Mouse (Mus musculus) liver, embryonic 12.5 days (tissue): Measurements from ENCODE around the gene Tpra1. TPM values are rescaled to one million over a fixed set of nuclear protein-coding genes. Genes with fewer than 3 reads are reported as not detected.
A peak's percentile ranks its signal among the peaks of the same experiment; 100 is the strongest.

Experiments
- ATAC-seq: fragments of 200-750 bp; cut with Nextera tagmentation; 2 replicates; pipeline ENCODE4 v1.8.0; 2017; ENCODE audit warnings: moderate number of reproducible peaks, mild to moderate bottlenecking, moderate library complexity
- H3K27ac ChIP-seq: fragments of 300-500 bp; sonication (generic); 2 replicates; pipeline ENCODE4 v1.5.1; 2016; ENCODE audit warnings: mild to moderate bottlenecking
- H3K27me3 ChIP-seq: fragments of 300-500 bp; sonication (generic); replicated peaks from 2 replicates; pipeline ENCODE4 v1.6.1; 2016; ENCODE audit warnings: mild to moderate bottlenecking, moderate library complexity
- H3K36me3 ChIP-seq: fragments of 300-500 bp; sonication (generic); 2 replicates; pipeline ENCODE4 v1.6.1; 2016; ENCODE audit warnings: mild to moderate bottlenecking, moderate library complexity
- H3K4me1 ChIP-seq: fragments of 300-500 bp; sonication (generic); 2 replicates; pipeline ENCODE4 v1.6.1; 2016
- H3K4me2 ChIP-seq: fragments of 300-500 bp; sonication (generic); 2 replicates; pipeline ENCODE4 v1.6.1; 2016; ENCODE audit warnings: mild to moderate bottlenecking, moderate library complexity
- H3K4me3 ChIP-seq: fragments of 300-500 bp; sonication (generic); 2 replicates; pipeline ENCODE4 v1.5.1; 2016; ENCODE audit warnings: mild to moderate bottlenecking, moderate library complexity
- H3K9ac ChIP-seq: fragments of 300-500 bp; sonication (generic); 2 replicates; pipeline ENCODE4 v1.6.1; 2016; ENCODE audit warnings: mild to moderate bottlenecking, moderate library complexity
- H3K9me3 ChIP-seq: fragments of 300-500 bp; sonication (generic); replicated peaks from 2 replicates; pipeline ENCODE4 v1.6.1; 2016; ENCODE audit warnings: mild to moderate bottlenecking, moderate library complexity
- WGBS: fragments of 180-500 bp; shearing (Covaris S2); methylation state at CpG from one replicate; pipeline ENCODE4 v1.1.7; 2016; ENCODE audit not compliant: insufficient replicate concordance; 5-methylcytosine and 5-hydroxymethylcytosine counted together
- polyA plus RNA-seq: library from polyadenylated mRNA; unstranded; fragments of >200 nt; fragmentation: Nextera tagmentation; extraction: Ambion mirVana; gene quantifications from 2 replicates; pipeline ENCODE4 v1.2.1, GENCODE M21; 2016

The Tpra1 gene
- polyA plus RNA-seq, 1 experiment from 2014 or later, result 53.9 TPM

GRCm38 (mm10) chr6:88913440-88913839, 11.4 kb downstream of the Tpra1 start:
- ATAC-seq, result no peak
- no peak overlapping the region for H3K4me2 ChIP-seq
- H3K27ac ChIP-seq, result peak overlapping the region; percentile 98

GRCm38 (mm10) chr6:88914799-88915198, 12.7 kb downstream of the Tpra1 start:
- Histone ChIP-seq H3K9ac (peak overlapping the region; percentile 40; the same call in 1 of the 2 replicates), H3K27me3 (peaks cover 20% of the 10 kb centered on the region), H3K4me1 (peaks cover 53% of the 10 kb centered on the region), H3K9me3 (no peaks in the 10 kb centered on the region), H3K4me3 (0 out of 2 replicates have a peak overlapping the region, but pooled peaks have one; percentile 8), H3K4me2 (peak overlapping the region; percentile 48), H3K27ac (peak overlapping the region; percentile 98), H3K36me3 (peaks cover 36% of the 10 kb centered on the region)
- ATAC-seq, result no peak
- WGBS, result 69% methylated on average over 5 of the region's 5 CpGs

More at GRCm38 (mm10) chr6:88913440-88913839, 11.4 kb downstream of the Tpra1 start:
- Histone ChIP-seq H3K4me3 (no peak overlapping the region), H3K9ac (no peak overlapping the region), H3K36me3 (peaks cover 50% of the 10 kb centered on the region), H3K9me3 (no peaks in the 10 kb centered on the region), H3K4me1 (peaks cover 58% of the 10 kb centered on the region), H3K27me3 (peaks cover 10% of the 10 kb centered on the region; the same call in 1 of the 2 replicates)

DNA sequence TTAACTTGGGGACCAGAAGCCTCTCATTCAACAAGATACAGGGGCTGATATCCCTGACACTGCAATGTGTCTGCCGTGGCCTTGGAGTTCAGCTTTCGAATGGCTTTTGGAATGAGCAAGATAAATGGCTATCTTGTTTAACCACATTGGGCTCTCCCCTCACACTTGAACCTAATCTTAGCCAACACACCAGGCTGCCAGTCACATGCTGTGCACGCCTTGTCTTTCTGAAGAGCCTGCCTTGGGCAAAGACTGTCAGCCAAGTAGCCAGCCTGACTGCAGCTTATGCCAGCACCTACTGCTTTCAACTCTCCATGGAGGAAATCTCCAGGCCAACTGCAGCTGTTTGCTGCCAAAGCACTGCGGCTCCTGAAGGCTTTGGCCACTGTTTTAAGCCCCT, 13.5 kb downstream of the Tpra1 start:
- peak overlapping the region; percentile 65 for H3K4me2 ChIP-seq
- peaks cover 29% of the 10 kb centered on the region for H3K36me3 ChIP-seq
- 17% methylated on average over 4 of the region's 4 CpGs for WGBS
- H3K9ac ChIP-seq, result peak overlapping the region; percentile 64
- H3K4me3 ChIP-seq, result peak overlapping the region; percentile 27
- peak; percentile 95 for ATAC-seq
- H3K27me3 ChIP-seq, result peaks cover 20% of the 10 kb centered on the region
- H3K27ac ChIP-seq, result peak overlapping the region; percentile 98
- H3K4me1 ChIP-seq, result peaks cover 60% of the 10 kb centered on the region
- H3K9me3 ChIP-seq, result no peaks in the 10 kb centered on the region

- H3K4me1 ChIP-seq, result peaks cover 63% of the 10 kb centered on the region
- peaks cover 23% of the 10 kb centered on the region for H3K36me3 ChIP-seq
- H3K4me2 ChIP-seq, result peak overlapping the region; percentile 65
- H3K27me3 ChIP-seq, result peaks cover 20% of the 10 kb centered on the region
- 56% methylated on average over 1 of the region's 1 CpGs for WGBS
- no peaks in the 10 kb centered on the region for H3K9me3 ChIP-seq
- peak overlapping the region; percentile 47 for H3K9ac ChIP-seq
- H3K27ac ChIP-seq, result peak overlapping the region; percentile 98
- peak overlapping the region; percentile 27 for H3K4me3 ChIP-seq
- peak; percentile 61 for ATAC-seq
These were observed 14.1 kb downstream of the Tpra1 start for GRCm38 (mm10) chr6:88916153-88916552.

GRCm38 (mm10) chr6:88918802-88919201, 16.8 kb downstream of the Tpra1 start:
- Histone ChIP-seq H3K4me1 (peaks cover 48% of the 10 kb centered on the region), H3K4me3 (no peak overlapping the region), H3K36me3 (no peaks in the 10 kb centered on the region), H3K27me3 (peaks cover 20% of the 10 kb centered on the region), H3K4me2 (no peak overlapping the region), H3K9me3 (no peaks in the 10 kb centered on the region), H3K27ac (0 out of 2 replicates have a peak overlapping the region, but pooled peaks have one; percentile 42), H3K9ac (no peak overlapping the region)
- WGBS, result 77% methylated on average over 8 of the region's 8 CpGs
- ATAC-seq, result no peak

DNA sequence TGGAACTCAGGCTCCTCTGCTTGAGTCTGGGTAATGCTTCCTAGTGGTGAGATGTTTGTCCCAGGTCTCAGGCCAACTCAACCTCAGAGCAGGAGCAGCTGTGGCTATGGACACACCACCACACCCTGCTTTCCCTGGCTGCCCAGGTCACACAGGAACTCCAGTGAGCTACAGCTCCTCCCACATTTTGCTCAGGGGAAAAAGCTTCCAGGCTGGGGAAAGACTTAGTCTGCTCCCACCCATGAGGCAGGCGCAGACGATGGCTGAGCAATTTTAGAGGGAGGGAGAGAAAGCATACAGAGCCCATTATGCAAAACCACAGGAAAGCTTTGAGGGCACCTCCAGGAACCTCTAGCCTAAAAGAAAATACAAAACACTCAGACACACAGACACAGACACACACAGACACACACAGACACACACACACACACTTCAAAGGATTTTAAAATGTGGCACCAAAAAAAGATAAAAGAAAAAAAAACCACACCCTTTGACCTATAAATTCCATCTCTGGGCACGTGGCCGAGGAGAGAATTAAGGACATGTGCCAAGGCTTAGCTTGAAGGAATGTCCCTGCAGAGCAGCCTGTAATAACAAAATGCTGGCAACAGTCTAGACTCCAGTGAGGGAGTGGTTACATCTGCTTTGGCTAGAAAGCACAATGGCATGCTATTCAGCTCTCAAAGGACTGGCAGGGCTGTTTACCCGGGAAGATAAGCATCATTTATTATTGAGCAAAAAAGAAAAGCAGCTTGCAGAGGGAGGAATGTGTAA, 22.6 kb downstream of the Tpra1 start:
- no peaks in the 10 kb centered on the region for H3K27me3 ChIP-seq
- H3K4me3 ChIP-seq, result no peak overlapping the region
- H3K4me1 ChIP-seq, result peaks cover 35% of the 10 kb centered on the region
- WGBS, result 32% methylated on average over 5 of the region's 5 CpGs
- H3K4me2 ChIP-seq, result no peak overlapping the region
- no peak overlapping the region for H3K9ac ChIP-seq
- H3K9me3 ChIP-seq, result no peaks in the 10 kb centered on the region
- no peak overlapping the region for H3K27ac ChIP-seq
- no peak for ATAC-seq
- no peaks in the 10 kb centered on the region for H3K36me3 ChIP-seq

DNA sequence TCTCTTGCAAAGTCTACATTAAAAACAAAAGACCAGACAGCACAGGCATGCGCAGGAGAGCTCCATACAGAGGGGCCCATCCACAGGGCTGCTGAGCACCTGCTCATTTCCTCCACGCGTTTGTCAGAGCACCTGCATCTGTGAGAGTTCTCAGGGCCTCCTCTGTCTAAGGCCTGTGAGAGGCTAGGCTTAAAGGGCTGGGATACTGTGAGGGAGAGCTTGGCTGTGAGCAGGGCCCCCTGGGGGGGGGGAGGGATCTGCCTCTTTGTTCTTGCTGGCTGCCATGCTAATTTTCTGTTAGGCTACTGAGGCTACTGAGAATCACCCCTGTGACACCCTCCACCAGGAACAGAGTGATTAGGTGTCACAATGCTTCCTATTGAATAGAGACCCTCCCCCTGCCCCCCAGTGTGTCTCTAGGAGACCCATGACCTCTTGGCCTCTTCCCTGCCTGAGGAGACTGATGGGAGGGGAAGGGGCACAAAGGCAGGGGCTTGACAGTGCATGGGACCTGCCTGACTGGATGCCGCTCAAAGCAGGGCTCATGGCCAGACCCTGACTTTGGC, 23.7 kb downstream of the Tpra1 start:
- no peak overlapping the region for H3K27ac ChIP-seq
- no peaks in the 10 kb centered on the region for H3K27me3 ChIP-seq
- 48% methylated on average over 4 of the region's 4 CpGs for WGBS
- no peak overlapping the region for H3K4me3 ChIP-seq
- H3K36me3 ChIP-seq, result no peaks in the 10 kb centered on the region
- H3K9ac ChIP-seq, result no peak overlapping the region
- H3K9me3 ChIP-seq, result no peaks in the 10 kb centered on the region
- H3K4me2 ChIP-seq, result no peak overlapping the region
- ATAC-seq, result no peak
- H3K4me1 ChIP-seq, result peaks cover 24% of the 10 kb centered on the region

DNA sequence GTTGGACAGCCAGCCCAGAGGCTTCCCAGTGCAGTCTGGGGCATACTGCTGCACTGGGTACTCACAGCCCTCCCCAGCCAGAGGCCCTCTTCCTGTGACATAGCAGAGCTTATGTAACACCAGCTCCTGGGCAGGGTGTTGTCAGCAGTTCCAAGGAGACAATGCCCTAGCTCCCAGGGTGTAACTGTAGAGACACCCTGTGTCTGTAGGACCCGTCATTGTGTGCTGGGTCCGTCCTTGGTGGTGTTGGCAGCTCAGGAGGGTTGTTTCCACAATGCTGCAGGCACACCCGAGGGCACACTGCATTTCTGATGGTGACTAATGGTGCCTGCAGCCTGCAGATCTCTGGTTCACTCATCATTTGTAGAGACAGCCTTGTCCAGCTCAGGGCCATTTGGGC, 24.8 kb downstream of the Tpra1 start:
- H3K4me3 ChIP-seq, result no peak overlapping the region
- no peak overlapping the region for H3K9ac ChIP-seq
- peak; percentile 41 for ATAC-seq
- H3K27me3 ChIP-seq, result no peaks in the 10 kb centered on the region
- no peak overlapping the region for H3K27ac ChIP-seq
- H3K36me3 ChIP-seq, result no peaks in the 10 kb centered on the region
- WGBS, result 35% methylated on average over 3 of the region's 3 CpGs
- H3K9me3 ChIP-seq, result no peaks in the 10 kb centered on the region
- no peak overlapping the region for H3K4me2 ChIP-seq
- peaks cover 24% of the 10 kb centered on the region for H3K4me1 ChIP-seq

- no peak overlapping the region for H3K4me3 ChIP-seq
- no peaks in the 10 kb centered on the region for H3K27me3 ChIP-seq
- no peaks in the 10 kb centered on the region for H3K9me3 ChIP-seq
- no peak overlapping the region for H3K4me2 ChIP-seq
- peak; percentile 24; the same call in 1 of the 2 replicates for ATAC-seq
- H3K27ac ChIP-seq, result no peak overlapping the region
- peaks cover 24% of the 10 kb centered on the region for H3K4me1 ChIP-seq
- no peaks in the 10 kb centered on the region for H3K36me3 ChIP-seq
- no peak overlapping the region for H3K9ac ChIP-seq
- 12% methylated on average over 2 of the region's 2 CpGs for WGBS
These were observed 25.5 kb downstream of the Tpra1 start for GRCm38 (mm10) chr6:88927595-88927994.

DNA sequence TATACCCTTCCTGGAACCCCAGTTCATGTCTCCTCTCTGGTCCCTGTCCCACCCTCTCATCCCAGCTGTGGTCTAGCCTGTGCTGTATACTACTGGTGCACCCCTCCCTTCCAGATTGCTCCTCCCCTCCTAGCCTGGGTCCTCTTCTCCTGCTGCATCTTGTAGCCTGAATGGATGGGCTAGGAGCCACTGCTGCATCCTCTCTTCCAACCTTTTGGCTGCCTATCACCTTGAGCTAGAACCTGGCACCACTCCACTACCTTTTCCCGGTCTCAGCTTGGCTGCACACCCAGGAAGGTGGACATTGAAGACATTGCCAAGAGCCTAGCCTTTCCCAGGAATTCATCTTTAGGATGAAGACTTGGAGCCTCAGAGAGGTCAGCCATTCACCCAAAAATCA, 26.0 kb downstream of the Tpra1 start:
- no peak for ATAC-seq
- H3K27me3 ChIP-seq, result no peaks in the 10 kb centered on the region
- no peak overlapping the region for H3K9ac ChIP-seq
- 77% methylated on average over 1 of the region's 1 CpGs for WGBS
- no peak overlapping the region for H3K4me3 ChIP-seq
- H3K36me3 ChIP-seq, result no peaks in the 10 kb centered on the region
- H3K4me1 ChIP-seq, result peaks cover 24% of the 10 kb centered on the region
- H3K27ac ChIP-seq, result no peak overlapping the region
- H3K4me2 ChIP-seq, result no peak overlapping the region
- H3K9me3 ChIP-seq, result no peaks in the 10 kb centered on the region

DNA sequence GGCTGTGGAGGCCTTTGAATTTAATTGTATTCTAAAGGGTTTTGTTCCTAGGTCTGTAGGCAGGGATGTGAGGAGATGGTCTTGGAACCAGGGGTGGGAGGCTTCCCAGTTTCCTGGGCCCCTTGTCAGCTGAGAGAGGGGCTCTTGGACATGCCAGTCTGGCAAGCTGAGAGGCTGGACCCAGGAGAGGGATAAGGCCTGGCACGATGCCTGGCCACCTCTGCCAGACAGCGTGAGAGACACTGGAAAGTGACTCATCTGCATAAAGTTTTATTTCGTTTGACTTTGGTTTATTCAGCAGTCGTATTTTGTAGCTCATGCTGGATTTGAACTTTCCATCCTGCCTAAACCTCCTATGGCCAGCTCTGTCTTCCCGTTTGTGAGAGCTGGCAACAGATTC, 26.5 kb downstream of the Tpra1 start:
- WGBS, result 50% methylated on average over 5 of the region's 5 CpGs
- no peak overlapping the region for H3K9ac ChIP-seq
- H3K4me2 ChIP-seq, result no peak overlapping the region
- H3K4me1 ChIP-seq, result peaks cover 24% of the 10 kb centered on the region
- no peak for ATAC-seq
- no peak overlapping the region for H3K27ac ChIP-seq
- peaks cover under 1% of the 10 kb centered on the region; the same call in 1 of the 2 replicates for H3K27me3 ChIP-seq
- no peaks in the 10 kb centered on the region for H3K9me3 ChIP-seq
- no peaks in the 10 kb centered on the region for H3K36me3 ChIP-seq
- no peak overlapping the region for H3K4me3 ChIP-seq

- no peak overlapping the region for H3K4me2 ChIP-seq
- WGBS, result 72% methylated on average over 6 of the region's 6 CpGs
- H3K27me3 ChIP-seq, result peaks cover 9% of the 10 kb centered on the region
- no peak overlapping the region for H3K27ac ChIP-seq
- no peak overlapping the region for H3K9ac ChIP-seq
- ATAC-seq, result no peak
- H3K4me1 ChIP-seq, result peaks cover 21% of the 10 kb centered on the region
- no peak overlapping the region for H3K4me3 ChIP-seq
- no peaks in the 10 kb centered on the region for H3K36me3 ChIP-seq
- H3K9me3 ChIP-seq, result no peaks in the 10 kb centered on the region
These were observed 27.4 kb downstream of the Tpra1 start for GRCm38 (mm10) chr6:88929451-88929850.
